Mouse (Mus musculus) neural tube, embryonic 12.5 days (tissue): ENCODE measurements around the gene Dscaml1. TPM values are rescaled to one million over a fixed set of nuclear protein-coding genes. Genes with fewer than 3 reads are reported as not detected.

Experiments
- ATAC-seq: fragments of 200-750 bp; cut with Nextera tagmentation; 2 replicates; pipeline ENCODE4 v1.8.0; 2017; ENCODE audit warnings: low read depth, mild to moderate bottlenecking, moderate TSS enrichment, moderate library complexity; ENCODE audit not compliant: low FRiP score
- H3K27ac ChIP-seq: fragments of 300-500 bp; sonication (generic); 2 replicates; pipeline ENCODE4 v1.5.1; 2016
- H3K27me3 ChIP-seq: fragments of 300-500 bp; sonication (generic); replicated peaks from 2 replicates; pipeline ENCODE4 v1.6.1; 2016; ENCODE audit warnings: mild to moderate bottlenecking
- H3K36me3 ChIP-seq: fragments of 300-500 bp; sonication (generic); 2 replicates; pipeline ENCODE4 v1.6.1; 2016; ENCODE audit warnings: mild to moderate bottlenecking
- H3K4me1 ChIP-seq: fragments of 300-500 bp; sonication (generic); 2 replicates; pipeline ENCODE4 v1.6.1; 2016
- H3K4me2 ChIP-seq: fragments of 300-500 bp; sonication (generic); replicated peaks from 2 replicates; pipeline ENCODE4 v1.6.1; 2016; ENCODE audit warnings: mild to moderate bottlenecking
- H3K4me3 ChIP-seq: fragments of 300-500 bp; sonication (generic); 2 replicates; pipeline ENCODE4 v1.5.1; 2016
- H3K9ac ChIP-seq: fragments of 300-500 bp; sonication (generic); 2 replicates; pipeline ENCODE4 v1.6.1; 2016; ENCODE audit warnings: mild to moderate bottlenecking
- H3K9me3 ChIP-seq: fragments of 300-500 bp; sonication (generic); 2 replicates; pipeline ENCODE4 v1.6.1; 2016; ENCODE audit warnings: mild to moderate bottlenecking
- WGBS: fragments of 180-500 bp; shearing (Covaris S2); methylation state at CpG from one replicate; pipeline ENCODE4 v1.1.7; 2016; 5-methylcytosine and 5-hydroxymethylcytosine counted together
- polyA plus RNA-seq: library from polyadenylated mRNA; unstranded; fragments of >200 nt; fragmentation: Nextera tagmentation; extraction: Ambion mirVana; gene quantifications from 2 replicates; pipeline ENCODE4 v1.2.1, GENCODE M21; 2016

Gene Dscaml1
- polyA plus RNA-seq, 1 experiment from 2014 or later: 6.5 TPM

GRCm38 (mm10) chr9:45468235-45468634 is 41.8 kb downstream of the Dscaml1 start:
- Histone ChIP-seq H3K4me3 (no peak overlapping the region), H3K36me3 (no peaks in the 10 kb centered on the region), H3K9ac (no peak overlapping the region), H3K27ac (no peak overlapping the region), H3K9me3 (no peaks in the 10 kb centered on the region), H3K4me1 (0 out of 2 replicates have a peak, but pooled peaks cover 6% of the 10 kb centered on the region), H3K4me2 (no peak overlapping the region), H3K27me3 (no peaks in the 10 kb centered on the region)
- WGBS: 85% methylated on average over 10 of the region's 10 CpGs
- no peak for ATAC-seq

GRCm38 (mm10) chr9:45470746-45471471 is 44.5 kb downstream of the Dscaml1 start:
- no peaks in the 10 kb centered on the region for H3K9me3 ChIP-seq
- no peak overlapping the region for H3K27ac ChIP-seq
- H3K36me3 ChIP-seq: no peaks in the 10 kb centered on the region
- H3K4me3 ChIP-seq: no peak overlapping the region
- no peak for ATAC-seq
- no peak overlapping the region for H3K9ac ChIP-seq
- H3K27me3 ChIP-seq: no peaks in the 10 kb centered on the region
- 79% methylated on average over 10 of the region's 10 CpGs for WGBS
- no peaks in the 10 kb centered on the region for H3K4me1 ChIP-seq
- no peak overlapping the region for H3K4me2 ChIP-seq

GRCm38 (mm10) chr9:45471691-45472090 is 45.3 kb downstream of the Dscaml1 start:
- WGBS: 26% methylated on average over 9 of the region's 9 CpGs
- Histone ChIP-seq H3K36me3 (no peaks in the 10 kb centered on the region), H3K4me1 (no peaks in the 10 kb centered on the region), H3K27ac (no peak overlapping the region), H3K4me3 (no peak overlapping the region), H3K9me3 (no peaks in the 10 kb centered on the region), H3K4me2 (no peak overlapping the region), H3K9ac (no peak overlapping the region), H3K27me3 (no peaks in the 10 kb centered on the region)
- no peak for ATAC-seq

- Histone ChIP-seq H3K27me3 (no peaks in the 10 kb centered on the region), H3K4me1 (no peaks in the 10 kb centered on the region), H3K4me2 (no peak overlapping the region), H3K27ac (no peak overlapping the region), H3K9ac (no peak overlapping the region), H3K36me3 (no peaks in the 10 kb centered on the region), H3K4me3 (no peak overlapping the region), H3K9me3 (no peaks in the 10 kb centered on the region)
- ATAC-seq: no peak
Observed at GRCm38 (mm10) chr9:45474874-45475273, 48.4 kb downstream of the Dscaml1 start.

- Histone ChIP-seq H3K4me1 (no peaks in the 10 kb centered on the region), H3K27ac (no peak overlapping the region), H3K9ac (no peak overlapping the region), H3K9me3 (no peaks in the 10 kb centered on the region), H3K4me2 (no peak overlapping the region), H3K36me3 (no peaks in the 10 kb centered on the region), H3K4me3 (no peak overlapping the region), H3K27me3 (no peaks in the 10 kb centered on the region)
- ATAC-seq: no peak
- 92% methylated on average over 9 of the region's 9 CpGs for WGBS
Observed at GRCm38 (mm10) chr9:45480936-45481335, 54.5 kb downstream of the Dscaml1 start.

- H3K4me2 ChIP-seq: no peak overlapping the region
- no peaks in the 10 kb centered on the region for H3K27me3 ChIP-seq
- H3K36me3 ChIP-seq: no peaks in the 10 kb centered on the region
- 81% methylated on average over 4 of the region's 4 CpGs for WGBS
- no peak overlapping the region for H3K4me3 ChIP-seq
- H3K27ac ChIP-seq: no peak overlapping the region
- ATAC-seq: no peak
- no peaks in the 10 kb centered on the region for H3K9me3 ChIP-seq
- H3K9ac ChIP-seq: no peak overlapping the region
- no peaks in the 10 kb centered on the region for H3K4me1 ChIP-seq
Observed at GRCm38 (mm10) chr9:45486665-45487074, 60.2 kb downstream of the Dscaml1 start.

- no peaks in the 10 kb centered on the region for H3K4me1 ChIP-seq
- H3K27me3 ChIP-seq: no peaks in the 10 kb centered on the region
- WGBS: 82% methylated on average over 12 of the region's 12 CpGs
- H3K4me3 ChIP-seq: no peak overlapping the region
- no peak overlapping the region for H3K9ac ChIP-seq
- H3K9me3 ChIP-seq: no peaks in the 10 kb centered on the region
- H3K36me3 ChIP-seq: no peaks in the 10 kb centered on the region
- no peak overlapping the region for H3K4me2 ChIP-seq
- no peak overlapping the region for H3K27ac ChIP-seq
- ATAC-seq: no peak
Observed at GRCm38 (mm10) chr9:45487179-45487801, 60.9 kb downstream of the Dscaml1 start.

- H3K9ac ChIP-seq: no peak overlapping the region
- no peaks in the 10 kb centered on the region for H3K36me3 ChIP-seq
- H3K4me2 ChIP-seq: no peak overlapping the region
- 87% methylated on average over 2 of the region's 2 CpGs for WGBS
- no peaks in the 10 kb centered on the region for H3K27me3 ChIP-seq
- ATAC-seq: no peak
- H3K9me3 ChIP-seq: no peaks in the 10 kb centered on the region
- H3K27ac ChIP-seq: no peak overlapping the region
- no peak overlapping the region for H3K4me3 ChIP-seq
- no peaks in the 10 kb centered on the region for H3K4me1 ChIP-seq
Observed at GRCm38 (mm10) chr9:45490899-45491298, 64.5 kb downstream of the Dscaml1 start.

- no peak for ATAC-seq
- WGBS: 96% methylated on average over 3 of the region's 3 CpGs
- Histone ChIP-seq H3K9me3 (no peaks in the 10 kb centered on the region), H3K4me2 (no peak overlapping the region), H3K9ac (no peak overlapping the region), H3K4me1 (peaks cover 7% of the 10 kb centered on the region; the same call in 1 of the 2 replicates), H3K27me3 (no peaks in the 10 kb centered on the region), H3K27ac (no peak overlapping the region), H3K4me3 (no peak overlapping the region), H3K36me3 (no peaks in the 10 kb centered on the region)
Observed at GRCm38 (mm10) chr9:45494889-45495288, 68.5 kb downstream of the Dscaml1 start.

- Histone ChIP-seq H3K4me2 (no peak overlapping the region), H3K4me3 (no peak overlapping the region), H3K9me3 (no peaks in the 10 kb centered on the region), H3K4me1 (peaks cover 7% of the 10 kb centered on the region; the same call in 1 of the 2 replicates), H3K27ac (no peak overlapping the region), H3K9ac (no peak overlapping the region), H3K27me3 (no peaks in the 10 kb centered on the region), H3K36me3 (no peaks in the 10 kb centered on the region)
- WGBS: 92% methylated on average over 3 of the region's 3 CpGs
- no peak for ATAC-seq
Observed at GRCm38 (mm10) chr9:45496340-45496739, 69.9 kb downstream of the Dscaml1 start.

GRCm38 (mm10) chr9:45496944-45497343 is 70.5 kb downstream of the Dscaml1 start:
- ATAC-seq: no peak
- Histone ChIP-seq H3K4me1 (peaks cover 10% of the 10 kb centered on the region), H3K4me3 (no peak overlapping the region), H3K27ac (no peak overlapping the region), H3K9me3 (no peaks in the 10 kb centered on the region), H3K27me3 (no peaks in the 10 kb centered on the region), H3K36me3 (no peaks in the 10 kb centered on the region), H3K9ac (no peak overlapping the region), H3K4me2 (no peak overlapping the region)
- 83% methylated on average over 1 of the region's 1 CpGs for WGBS

- no peak overlapping the region for H3K4me2 ChIP-seq
- H3K4me3 ChIP-seq: no peak overlapping the region
Observed at GRCm38 (mm10) chr9:45499267-45499666, 72.8 kb downstream of the Dscaml1 start.

More at GRCm38 (mm10) chr9:45499267-45499666, 72.8 kb downstream of the Dscaml1 start:
- Histone ChIP-seq H3K27me3 (no peaks in the 10 kb centered on the region), H3K9me3 (no peaks in the 10 kb centered on the region), H3K27ac (no peak overlapping the region), H3K36me3 (no peaks in the 10 kb centered on the region), H3K4me1 (peaks cover 18% of the 10 kb centered on the region), H3K9ac (no peak overlapping the region)
- WGBS: 48% methylated on average over 10 of the region's 10 CpGs
- no peak for ATAC-seq
